Mouse (Mus musculus) MEL (cell line): Measurements from ENCODE around the gene Mfap4.

ENCODE experiments used
- CTCF ChIP-seq, 3 experiments: IDR thresholded peaks in 2 of 3; conservative IDR thresholded peaks in 1 of 3; 2 replicates each; pipeline ENCODE4 v1.5.1; 2011 to 2012; ENCODE audit warnings: low read length in 3 of 3, low read depth in 2 of 3, mild to moderate bottlenecking in 2 of 3, improper control_type of control experiment in 1 of 3, inconsistent platforms in 1 of 3, mixed read lengths in 1 of 3, moderate library complexity in 1 of 3; ENCODE audit not compliant: control insufficient read depth in 1 of 3, insufficient read depth in 1 of 3, poor library complexity in 1 of 3, severe bottlenecking in 1 of 3
- E2F4 ChIP-seq: IDR thresholded peaks from 2 replicates; pipeline ENCODE4 v1.6.1; 2011; ENCODE audit warnings: low read depth, low read length, improper control_type of control experiment, borderline replicate concordance
- GATA1 ChIP-seq: IDR thresholded peaks from 2 replicates; pipeline ENCODE4 v1.6.1; 2011; ENCODE audit warnings: low read depth, low read length, improper control_type of control experiment
- JUND ChIP-seq: IDR thresholded peaks from 2 replicates; pipeline ENCODE4 v1.6.1; 2011; ENCODE audit warnings: low read depth, mild to moderate bottlenecking, improper control_type of control experiment, low read length
- MAX ChIP-seq: IDR thresholded peaks from 2 replicates; pipeline ENCODE4 v1.6.1; 2011; ENCODE audit warnings: low read length, improper control_type of control experiment
- POLR2A ChIP-seq, 2 experiments: IDR thresholded peaks; 2 replicates each; pipeline ENCODE4 v1.6.1; 2011 to 2012; ENCODE audit warnings: low read length in 2 of 2, mild to moderate bottlenecking in 2 of 2, control low read depth in 1 of 2, improper control_type of control experiment in 1 of 2, low read depth in 1 of 2, moderate library complexity in 1 of 2; ENCODE audit not compliant: control insufficient read depth in 1 of 2, insufficient read depth in 1 of 2, poor library complexity in 1 of 2
- POLR2AphosphoS2 ChIP-seq: IDR thresholded peaks from 2 replicates; pipeline ENCODE4 v1.6.1; 2011; ENCODE audit warnings: low read length, improper control_type of control experiment
- TAL1 ChIP-seq: IDR thresholded peaks from 2 replicates; pipeline ENCODE4 v1.6.1; 2012; ENCODE audit warnings: mild to moderate bottlenecking, inconsistent platforms, low read length, moderate library complexity, mixed read lengths
- TBP ChIP-seq: IDR thresholded peaks from 2 replicates; pipeline ENCODE4 v1.8.0; 2011; ENCODE audit warnings: low read depth, low read length, improper control_type of control experiment
- USF1 ChIP-seq: IDR thresholded peaks from 2 replicates; pipeline ENCODE4 v1.6.1; 2014; ENCODE audit warnings: low read depth, mild to moderate bottlenecking, inconsistent platforms, low read length, improper control_type of control experiment, moderate library complexity
- ZC3H11A ChIP-seq: IDR thresholded peaks from 2 replicates; pipeline ENCODE4 v1.6.1; 2012; ENCODE audit warnings: low read depth, mild to moderate bottlenecking, inconsistent platforms, low read length, improper control_type of control experiment
- ZKSCAN1 ChIP-seq: IDR thresholded peaks from 2 replicates; pipeline ENCODE4 v1.6.1; 2012; ENCODE audit warnings: low read depth, mild to moderate bottlenecking, inconsistent platforms, low read length, improper control_type of control experiment, moderate library complexity

- TF ChIP-seq CTCF (IDR thresholded peaks at IDR 0.05 in 2 of 3, conservative IDR thresholded peaks at IDR 0.05 in 1 of 3; ENCODE audit: control insufficient read depth in 1 of 3, insufficient read depth in 1 of 3, low read depth in 2 of 3, low read length in 3 of 3, poor library complexity in 1 of 3, severe bottlenecking in 1 of 3) (no peak), ZC3H11A (no peak), TAL1 (no peak), USF1 (no peak), GATA1 (no peak), TBP (no peak), E2F4 (no peak), POLR2A (IDR thresholded peaks at IDR 0.05; ENCODE audit: control insufficient read depth in 1 of 2, insufficient read depth in 1 of 2, low read depth in 1 of 2, low read length in 2 of 2, poor library complexity in 1 of 2) (no peak), POLR2AphosphoS2 (no peak), JUND (no peak), ZKSCAN1 (no peak), MAX (no peak)
These were observed 33.6 kb downstream of the Mfap4 start for GRCm38 (mm10) chr11:61518871-61519270.
